Mouse (Mus musculus) heart, embryonic 16.5 days (tissue): Measurements from ENCODE around the gene Gng5. TPM values are rescaled to one million over a fixed set of nuclear protein-coding genes. Genes with fewer than 3 reads are reported as not detected.

Experiments
- ATAC-seq: fragments of 200-750 bp; cut with Nextera tagmentation; replicated peaks from 2 replicates; pipeline ENCODE4 v1.8.0; 2017; ENCODE audit warnings: moderate number of reproducible peaks; ENCODE audit not compliant: insufficient read depth, low FRiP score; ENCODE audit errors: extremely low read depth
- H3K27ac ChIP-seq: fragments of 300-500 bp; sonication (generic); 2 replicates; pipeline ENCODE4 v1.5.1; 2014; ENCODE audit warnings: mild to moderate bottlenecking, low read length, control low read depth, moderate library complexity
- H3K27me3 ChIP-seq: fragments of 300-500 bp; sonication (generic); 2 replicates; pipeline ENCODE4 v1.6.1; 2014; ENCODE audit warnings: low read length, mixed read lengths; ENCODE audit not compliant: control insufficient read depth, insufficient read depth
- H3K36me3 ChIP-seq: fragments of 300-500 bp; sonication (generic); 2 replicates; pipeline ENCODE4 v1.6.1; 2014; ENCODE audit not compliant: control insufficient read depth, insufficient read depth
- H3K4me1 ChIP-seq: fragments of 300-500 bp; sonication (generic); 2 replicates; pipeline ENCODE4 v1.6.1; 2014; ENCODE audit warnings: low read length, mixed read lengths; ENCODE audit not compliant: control insufficient read depth, insufficient read depth
- H3K4me2 ChIP-seq: fragments of 300-500 bp; sonication (generic); 2 replicates; pipeline ENCODE4 v1.6.1; 2014; ENCODE audit warnings: low read depth, mild to moderate bottlenecking, control low read depth, low read length
- H3K4me3 ChIP-seq: fragments of 300-500 bp; sonication (generic); 2 replicates; pipeline ENCODE4 v1.5.1; 2014; ENCODE audit warnings: mild to moderate bottlenecking, control low read depth, low read length
- H3K9ac ChIP-seq: fragments of 300-500 bp; sonication (generic); 2 replicates; pipeline ENCODE4 v1.6.1; 2014; ENCODE audit warnings: low read length, control low read depth
- H3K9me3 ChIP-seq: fragments of 300-500 bp; sonication (generic); replicated peaks from 2 replicates; pipeline ENCODE4 v1.6.1; 2016; ENCODE audit warnings: low read length; ENCODE audit not compliant: control insufficient read depth
- WGBS: fragments of 180-500 bp; shearing (Covaris S2); extraction: QIAGEN DNeasy Blood & Tissue Kit; methylation state at CpG from one replicate; pipeline ENCODE4 v1.1.7; 2014; 5-methylcytosine and 5-hydroxymethylcytosine counted together
- polyA plus RNA-seq: library from polyadenylated mRNA; unstranded; fragments of >200 nt; fragmentation: Nextera tagmentation; extraction: Ambion mirVana; gene quantifications from 2 replicates; pipeline ENCODE4 v1.2.1, GENCODE M21; 2015

The Gng5 gene
- polyA plus RNA-seq = 1,101 and 1,119 TPM in 2 replicates

- H3K4me3 ChIP-seq = peak within 1 kb of the TSS; percentile 97
- H3K9me3 ChIP-seq = no peaks in the 10 kb centered on the region
- H3K4me2 ChIP-seq = peak within 1 kb of the TSS; percentile 77
- H3K9ac ChIP-seq = peak within 1 kb of the TSS; percentile 99
- ATAC-seq = peak; percentile 96
- WGBS = 1% methylated on average over 74 of the region's 88 CpGs
- H3K27ac ChIP-seq = peak within 1 kb of the TSS; percentile 99
- H3K27me3 ChIP-seq = no peaks in the 10 kb centered on the region
- H3K4me1 ChIP-seq = peaks cover 32% of the 10 kb centered on the region
- peaks cover 10% of the 10 kb centered on the region for H3K36me3 ChIP-seq
These were observed at the start of gene Gng5, which contains the start of gene Spata1 for GRCm38 (mm10) chr3:146499431-146500002. Gene Gng5 (plus strand): TSS chr3:146499807. Gene Spata1 (minus strand): TSS chr3:146499753.

GRCm38 (mm10) chr3:146450371-146450841, 49.2 kb upstream of the Gng5 start:
- H3K36me3 ChIP-seq = peaks cover 5% of the 10 kb centered on the region; the same call in 1 of the 2 replicates
- WGBS = under 1% methylated on average over 29 of the region's 29 CpGs
- H3K27ac ChIP-seq = peak overlapping the region; percentile 85
- no peaks in the 10 kb centered on the region for H3K27me3 ChIP-seq
- H3K4me3 ChIP-seq = peak overlapping the region; percentile 78
- peaks cover 6% of the 10 kb centered on the region for H3K4me1 ChIP-seq
- H3K9ac ChIP-seq = peak overlapping the region; percentile 84
- H3K9me3 ChIP-seq = peaks cover 4% of the 10 kb centered on the region; the same call in 1 of the 2 replicates
- peak overlapping the region; percentile 90 for H3K4me2 ChIP-seq
- peak; percentile 100 for ATAC-seq

DNA sequence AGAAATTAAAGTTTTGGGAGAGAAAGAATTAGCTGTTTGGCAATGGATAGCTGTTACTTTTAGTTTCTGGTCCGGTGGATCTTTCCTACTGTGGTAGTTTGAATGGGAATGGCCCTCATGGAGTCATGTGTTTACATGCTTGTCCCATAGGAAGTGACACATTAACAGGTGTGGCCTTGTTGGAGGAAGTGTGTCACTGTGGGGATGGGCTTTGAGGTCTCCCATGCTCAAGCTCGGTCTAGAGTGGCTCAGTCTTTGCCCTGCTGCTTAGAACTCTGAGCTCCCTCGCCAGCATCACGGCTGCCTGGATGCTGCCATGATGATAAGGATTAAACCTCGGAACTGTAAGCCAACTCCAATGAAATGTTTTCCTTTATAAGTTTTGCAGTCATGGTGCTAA, 48.2 kb upstream of the Gng5 start:
- no peak overlapping the region for H3K4me3 ChIP-seq
- no peak overlapping the region for H3K27ac ChIP-seq
- ATAC-seq = no peak
- WGBS = 88% methylated on average over 5 of the region's 5 CpGs
- H3K27me3 ChIP-seq = no peaks in the 10 kb centered on the region
- no peak overlapping the region for H3K4me2 ChIP-seq
- no peak overlapping the region for H3K9ac ChIP-seq
- H3K9me3 ChIP-seq = no peaks in the 10 kb centered on the region
- H3K36me3 ChIP-seq = peaks cover 6% of the 10 kb centered on the region; the same call in 1 of the 2 replicates
- H3K4me1 ChIP-seq = peaks cover 6% of the 10 kb centered on the region

- no peak overlapping the region for H3K4me2 ChIP-seq
- no peak overlapping the region for H3K27ac ChIP-seq
- no peaks in the 10 kb centered on the region for H3K27me3 ChIP-seq
- H3K36me3 ChIP-seq = peaks cover 6% of the 10 kb centered on the region; the same call in 1 of the 2 replicates
- H3K9me3 ChIP-seq = no peaks in the 10 kb centered on the region
- H3K4me3 ChIP-seq = no peak overlapping the region
- no peaks in the 10 kb centered on the region for H3K4me1 ChIP-seq
- no peak for ATAC-seq
- no peak overlapping the region for H3K9ac ChIP-seq
- 48% methylated on average over 2 of the region's 2 CpGs for WGBS
These were observed 36.7 kb upstream of the Gng5 start for GRCm38 (mm10) chr3:146462939-146463338.

- Histone ChIP-seq H3K4me1 (no peaks in the 10 kb centered on the region), H3K27me3 (no peaks in the 10 kb centered on the region), H3K4me3 (no peak overlapping the region), H3K36me3 (peaks cover 9% of the 10 kb centered on the region; the same call in 1 of the 2 replicates), H3K9ac (no peak overlapping the region), H3K9me3 (no peaks in the 10 kb centered on the region), H3K4me2 (no peak overlapping the region), H3K27ac (no peak overlapping the region)
- ATAC-seq = no peak
- 70% methylated on average over 2 of the region's 2 CpGs for WGBS
These were observed 30.4 kb upstream of the Gng5 start for GRCm38 (mm10) chr3:146469226-146469625.

DNA sequence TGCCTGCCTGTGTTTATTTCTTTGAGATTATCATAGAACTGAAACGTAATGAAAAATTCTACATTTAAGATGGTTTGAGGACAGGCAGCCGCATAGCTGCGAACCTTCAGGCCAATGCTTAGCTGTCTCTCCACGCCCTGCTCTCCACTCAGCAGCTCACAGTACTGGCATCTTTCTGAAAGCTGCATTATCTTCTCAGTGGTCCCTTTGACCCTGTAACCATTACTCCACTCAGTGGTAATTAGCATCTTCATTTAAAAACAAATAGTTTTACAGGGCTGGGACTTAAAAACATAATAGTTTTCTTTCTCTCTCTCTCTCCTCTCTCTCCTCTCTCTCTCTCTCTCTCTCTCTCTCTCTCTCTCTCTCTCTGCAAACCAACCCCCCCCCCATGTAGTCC, 26.9 kb upstream of the Gng5 start:
- peaks cover 3% of the 10 kb centered on the region; the same call in 1 of the 2 replicates for H3K36me3 ChIP-seq
- H3K4me1 ChIP-seq = no peaks in the 10 kb centered on the region
- H3K9me3 ChIP-seq = no peaks in the 10 kb centered on the region
- no peak for ATAC-seq
- H3K27ac ChIP-seq = no peak overlapping the region
- no peak overlapping the region for H3K9ac ChIP-seq
- WGBS = 74% methylated on average over 4 of the region's 4 CpGs
- H3K27me3 ChIP-seq = no peaks in the 10 kb centered on the region
- H3K4me3 ChIP-seq = no peak overlapping the region
- H3K4me2 ChIP-seq = no peak overlapping the region

GRCm38 (mm10) chr3:146473741-146474140, 25.9 kb upstream of the Gng5 start:
- ATAC-seq = no peak
- Histone ChIP-seq H3K4me1 (no peaks in the 10 kb centered on the region), H3K27me3 (no peaks in the 10 kb centered on the region), H3K36me3 (peaks cover 3% of the 10 kb centered on the region; the same call in 1 of the 2 replicates), H3K9ac (no peak overlapping the region), H3K4me2 (no peak overlapping the region), H3K27ac (no peak overlapping the region), H3K9me3 (no peaks in the 10 kb centered on the region), H3K4me3 (no peak overlapping the region)

DNA sequence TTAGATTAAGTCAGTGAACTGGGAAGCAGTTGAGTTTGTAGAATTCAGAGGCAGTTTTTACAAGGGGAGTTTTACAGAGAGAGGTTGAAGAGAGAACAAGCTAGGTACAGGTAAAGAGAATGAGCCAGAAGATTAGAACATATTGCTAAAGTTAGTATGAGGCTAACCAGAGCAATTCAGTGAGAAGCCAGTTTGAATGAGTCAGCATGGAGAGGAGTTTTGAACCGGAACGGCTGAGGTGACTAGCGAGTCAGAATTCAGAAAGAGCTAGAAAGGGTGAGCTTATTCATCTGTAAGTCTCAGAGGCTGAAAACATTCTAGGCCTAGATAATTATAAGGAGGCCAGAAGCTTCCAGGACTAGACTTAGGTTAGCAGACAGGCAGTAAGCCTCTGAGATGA, 25.2 kb upstream of the Gng5 start:
- no peaks in the 10 kb centered on the region for H3K4me1 ChIP-seq
- no peak for ATAC-seq
- WGBS = 88% methylated on average over 3 of the region's 3 CpGs

DNA sequence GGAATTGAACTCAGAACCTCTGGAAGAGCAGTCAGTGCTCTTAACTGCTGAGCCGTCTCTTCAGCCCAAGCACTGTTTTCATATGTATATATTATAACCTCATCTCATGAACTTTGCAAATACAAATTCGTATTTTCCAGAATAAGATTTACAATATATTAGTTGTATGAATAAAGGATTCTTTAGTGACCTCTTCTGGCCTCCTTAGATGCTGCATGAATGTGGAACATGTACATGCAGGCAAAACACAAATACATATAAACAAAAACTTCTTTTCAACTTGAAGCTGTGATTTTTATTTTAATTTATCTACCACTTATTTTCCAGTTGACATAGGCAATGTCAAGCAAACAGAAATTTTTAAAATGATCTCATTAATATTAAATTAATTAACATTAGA, 17.6 kb upstream of the Gng5 start:
- H3K27me3 ChIP-seq = no peaks in the 10 kb centered on the region
- 57% methylated on average over 2 of the region's 2 CpGs for WGBS
- ATAC-seq = no peak
- H3K4me3 ChIP-seq = no peak overlapping the region
- no peak overlapping the region for H3K9ac ChIP-seq
- no peak overlapping the region for H3K4me2 ChIP-seq
- H3K9me3 ChIP-seq = no peaks in the 10 kb centered on the region
- H3K4me1 ChIP-seq = no peaks in the 10 kb centered on the region
- no peak overlapping the region for H3K27ac ChIP-seq
- H3K36me3 ChIP-seq = peaks cover 4% of the 10 kb centered on the region; the same call in 1 of the 2 replicates

More for the DNA sequence above, 25.2 kb upstream of the Gng5 start:
- H3K27ac ChIP-seq = no peak overlapping the region
- H3K9ac ChIP-seq = no peak overlapping the region
- no peak overlapping the region for H3K4me3 ChIP-seq
- H3K36me3 ChIP-seq = peaks cover 1% of the 10 kb centered on the region; the same call in 1 of the 2 replicates
- no peak overlapping the region for H3K4me2 ChIP-seq
- no peaks in the 10 kb centered on the region for H3K9me3 ChIP-seq
- H3K27me3 ChIP-seq = no peaks in the 10 kb centered on the region
